Mouse (Mus musculus): ENCODE measurements at regions not wholly inside any gene's neighbourhood (a gene's known extent, or its start where the extent isn't known, plus 50 kb on each side); places are given as distances from the start of the nearest gene placed in this dataset.

GRCm38 (mm10) chr15:67048621-67049020 lies 547.9 kb upstream of the Lrrc6 start:
- TF ChIP-seq CTCF (IDR thresholded peaks at IDR 0.05; ENCODE audit: low read depth), result no peak

GRCm38 (mm10) chr15:67048148-67048547 lies 547.4 kb upstream of the Lrrc6 start:
- DNase-seq, result no peak

More at GRCm38 (mm10) chr15:67048621-67049020, 547.9 kb upstream of the Lrrc6 start:
- Histone ChIP-seq H3K27ac (ENCODE audit: low read depth, low read length) (no peak overlapping the region), H3K27me3 (ENCODE audit: insufficient read depth, low read length) (no peaks in the 10 kb centered on the region), H3K4me1 (ENCODE audit: insufficient read depth) (no peaks in the 10 kb centered on the region), H3K9ac (no peak overlapping the region), H3K4me2 (ENCODE audit: low read depth) (no peak overlapping the region), H3K4me3 (ENCODE audit: low read depth, low read length) (no peak overlapping the region), H3K36me3 (ENCODE audit: insufficient read depth) (no peaks in the 10 kb centered on the region), H3K9me3 (ENCODE audit: low read length) (no peaks in the 10 kb centered on the region)
- DNase-seq (no peak), ATAC-seq (no peak)
- 90% methylated on average over 4 of the region's 4 CpGs for WGBS

GRCm38 (mm10) chr15:67045920-67046804 lies 545.5 kb upstream of the Lrrc6 start:
- Histone ChIP-seq H3K36me3 (ENCODE audit: insufficient read depth) (no peaks in the 10 kb centered on the region), H3K27me3 (ENCODE audit: insufficient read depth, low read length) (no peaks in the 10 kb centered on the region), H3K4me1 (ENCODE audit: insufficient read depth) (no peaks in the 10 kb centered on the region), H3K27ac (ENCODE audit: low read depth, low read length) (no peak overlapping the region), H3K4me2 (ENCODE audit: low read depth) (no peak overlapping the region), H3K4me3 (ENCODE audit: low read depth, low read length) (no peak overlapping the region), H3K9me3 (ENCODE audit: low read length) (no peaks in the 10 kb centered on the region), H3K9ac (no peak overlapping the region)
- no peak for TF ChIP-seq CTCF (IDR thresholded peaks at IDR 0.05; ENCODE audit: low read depth)
- no peak for DNase-seq
- ATAC-seq, result no peak
- WGBS, result 77% methylated on average over 12 of the region's 12 CpGs

More at GRCm38 (mm10) chr15:67048148-67048547, 547.4 kb upstream of the Lrrc6 start:
- no peaks in the 10 kb centered on the region for H3K27me3 ChIP-seq (ENCODE audit: insufficient read depth, low read length)
- no peak overlapping the region for H3K9ac ChIP-seq
- no peaks in the 10 kb centered on the region for H3K4me1 ChIP-seq (ENCODE audit: insufficient read depth)
- H3K27ac ChIP-seq (ENCODE audit: low read depth, low read length), result no peak overlapping the region
- no peak overlapping the region for H3K4me3 ChIP-seq (ENCODE audit: low read depth, low read length)
- no peak overlapping the region for H3K4me2 ChIP-seq (ENCODE audit: low read depth)
- ATAC-seq, result no peak
- WGBS, result 97% methylated on average over 5 of the region's 5 CpGs
- TF ChIP-seq CTCF (IDR thresholded peaks at IDR 0.05; ENCODE audit: low read depth), result no peak
- no peaks in the 10 kb centered on the region for H3K36me3 ChIP-seq (ENCODE audit: insufficient read depth)
- H3K9me3 ChIP-seq (ENCODE audit: low read length), result no peaks in the 10 kb centered on the region

GRCm38 (mm10) chr15:67045329-67045728 lies 544.6 kb upstream of the Lrrc6 start:
- TF ChIP-seq CTCF (IDR thresholded peaks at IDR 0.05; ENCODE audit: low read depth), result no peak
- H3K4me3 ChIP-seq (ENCODE audit: low read depth, low read length), result no peak overlapping the region
- DNase-seq, result no peak
- H3K9ac ChIP-seq, result no peak overlapping the region
- H3K4me1 ChIP-seq (ENCODE audit: insufficient read depth), result no peaks in the 10 kb centered on the region
- no peak overlapping the region for H3K4me2 ChIP-seq (ENCODE audit: low read depth)
- WGBS, result 66% methylated on average over 3 of the region's 3 CpGs
- no peaks in the 10 kb centered on the region for H3K9me3 ChIP-seq (ENCODE audit: low read length)
- H3K27ac ChIP-seq (ENCODE audit: low read depth, low read length), result no peak overlapping the region
- no peak for ATAC-seq
- no peaks in the 10 kb centered on the region for H3K36me3 ChIP-seq (ENCODE audit: insufficient read depth)
- H3K27me3 ChIP-seq (ENCODE audit: insufficient read depth, low read length), result no peaks in the 10 kb centered on the region

GRCm38 (mm10) chr15:67044806-67045205 lies 544.1 kb upstream of the Lrrc6 start:
- H3K36me3 ChIP-seq (ENCODE audit: insufficient read depth), result no peaks in the 10 kb centered on the region
- no peak overlapping the region for H3K27ac ChIP-seq (ENCODE audit: low read depth, low read length)
- H3K4me1 ChIP-seq (ENCODE audit: insufficient read depth), result no peaks in the 10 kb centered on the region
- ATAC-seq (no peak), DNase-seq (no peak)
- H3K4me2 ChIP-seq (ENCODE audit: low read depth), result no peak overlapping the region
- no peak overlapping the region for H3K9ac ChIP-seq
- H3K4me3 ChIP-seq (ENCODE audit: low read depth, low read length), result no peak overlapping the region
- WGBS, result 92% methylated on average over 4 of the region's 4 CpGs
- H3K9me3 ChIP-seq (ENCODE audit: low read length), result no peaks in the 10 kb centered on the region
- no peaks in the 10 kb centered on the region for H3K27me3 ChIP-seq (ENCODE audit: insufficient read depth, low read length)
- no peak for TF ChIP-seq CTCF (IDR thresholded peaks at IDR 0.05; ENCODE audit: low read depth)

- DNase-seq, result no peak
- 0 out of 2 replicates have a peak, but pooled peaks have one; percentile 26 for TF ChIP-seq CTCF (IDR thresholded peaks at IDR 0.05; ENCODE audit: low read depth)
- Histone ChIP-seq H3K27me3 (ENCODE audit: insufficient read depth, low read length) (no peaks in the 10 kb centered on the region), H3K4me3 (ENCODE audit: low read depth, low read length) (no peak overlapping the region), H3K9ac (no peak overlapping the region), H3K4me2 (ENCODE audit: low read depth) (no peak overlapping the region), H3K9me3 (ENCODE audit: low read length) (no peaks in the 10 kb centered on the region), H3K27ac (ENCODE audit: low read depth, low read length) (no peak overlapping the region), H3K36me3 (ENCODE audit: insufficient read depth) (no peaks in the 10 kb centered on the region), H3K4me1 (ENCODE audit: insufficient read depth) (no peaks in the 10 kb centered on the region)
- ATAC-seq, result no peak
- 87% methylated on average over 2 of the region's 2 CpGs for WGBS
Measured at GRCm38 (mm10) chr15:67042131-67042530, 541.4 kb upstream of the Lrrc6 start.

- WGBS, result 59% methylated on average over 12 of the region's 12 CpGs
- TF ChIP-seq CTCF (IDR thresholded peaks at IDR 0.05; ENCODE audit: low read depth), result no peak
- DNase-seq, result no peak
- ATAC-seq, result no peak
- Histone ChIP-seq H3K9me3 (ENCODE audit: low read length) (no peaks in the 10 kb centered on the region), H3K4me1 (ENCODE audit: insufficient read depth) (no peaks in the 10 kb centered on the region), H3K27me3 (ENCODE audit: insufficient read depth, low read length) (no peaks in the 10 kb centered on the region), H3K4me3 (ENCODE audit: low read depth, low read length) (no peak overlapping the region), H3K27ac (ENCODE audit: low read depth, low read length) (no peak overlapping the region), H3K4me2 (ENCODE audit: low read depth) (peak overlapping the region; percentile 47; the same call in 1 of the 2 replicates), H3K36me3 (ENCODE audit: insufficient read depth) (no peaks in the 10 kb centered on the region), H3K9ac (no peak overlapping the region)
Measured at GRCm38 (mm10) chr15:67040229-67040628, 539.5 kb upstream of the Lrrc6 start.
